Mouse (Mus musculus) brain, embryonic 14.5 days (tissue): Measurements from ENCODE around the gene Gm48551.
A peak's percentile ranks its signal among the peaks of the same experiment; 100 is the strongest.

Experiments used
- CTCF ChIP-seq: fragments of 200-500 bp; IDR thresholded peaks from 2 replicates; pipeline ENCODE4 v1.5.1; 2012; ENCODE audit warnings: inconsistent platforms, mild to moderate bottlenecking, moderate library complexity, borderline replicate concordance; ENCODE audit not compliant: insufficient read depth, insufficient read length; ENCODE audit errors: extremely low read depth
- POLR2A ChIP-seq: fragments of 200-500 bp; IDR thresholded peaks from 2 replicates; pipeline ENCODE4 v1.6.1; 2012; ENCODE audit warnings: mild to moderate bottlenecking, inconsistent platforms, borderline replicate concordance; ENCODE audit not compliant: poor library complexity, insufficient read depth, insufficient read length, severe bottlenecking; ENCODE audit errors: extremely low read depth

DNA sequence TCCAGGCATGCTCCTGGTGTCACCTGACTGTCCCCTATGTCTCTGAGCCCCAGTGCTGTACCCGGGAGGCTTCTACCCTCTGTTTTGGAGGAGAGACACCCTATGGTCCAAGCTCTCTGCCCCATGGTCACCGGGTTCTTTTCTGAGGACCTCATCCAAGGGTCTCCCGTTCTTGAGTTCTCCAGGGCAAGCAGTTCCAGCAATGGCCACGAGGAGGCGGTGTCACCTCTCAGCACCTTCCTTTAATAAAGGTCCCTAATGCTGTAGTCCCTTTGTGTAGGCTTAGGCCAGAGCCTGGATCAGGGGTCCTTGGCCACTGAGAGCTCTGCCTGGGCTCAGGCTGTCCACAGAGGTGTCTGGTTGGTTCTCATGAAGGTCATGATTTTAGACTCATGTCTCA is 10.9 kb downstream of the Gm48551 start:
- TF ChIP-seq POLR2A: no peak
- TF ChIP-seq CTCF: peak; percentile 90
